Mouse (Mus musculus) embryonic fibroblast, embryonic 13.5 days (primary cell): ENCODE measurements around the gene Lgals4. TPM values are rescaled to one million over a fixed set of nuclear protein-coding genes. Genes with fewer than 3 reads are reported as not detected.
A peak's percentile ranks its signal among the peaks of the same experiment; 100 is the strongest.
"Not testable (repeated sequence)": the region's sequence is repeated elsewhere in the genome, so short reads cannot be mapped to it uniquely, and the experiment has no call there.

Experiments
- H3K27ac ChIP-seq: 2 replicates; pipeline ENCODE4 v1.5.1; 2012; ENCODE audit warnings: low read length, control low read depth, inconsistent platforms; ENCODE audit not compliant: insufficient read depth
- H3K4me1 ChIP-seq: 2 replicates; pipeline ENCODE4 v1.6.1; 2011; ENCODE audit warnings: low read length; ENCODE audit not compliant: control insufficient read depth, insufficient read depth
- H3K4me3 ChIP-seq: 2 replicates; pipeline ENCODE4 v1.5.1; 2011; ENCODE audit warnings: mild to moderate bottlenecking, control low read depth, low read length; ENCODE audit not compliant: insufficient read depth
- CTCF ChIP-seq: IDR thresholded peaks from 2 replicates; pipeline ENCODE4 v1.5.1; 2011; ENCODE audit warnings: mild to moderate bottlenecking, control low read depth, low read length, moderate library complexity, borderline replicate concordance; ENCODE audit not compliant: insufficient read depth
- POLR2A ChIP-seq: IDR thresholded peaks from 2 replicates; pipeline ENCODE4 v1.6.1; 2011; ENCODE audit warnings: low read depth, mild to moderate bottlenecking, control low read depth, low read length, moderate library complexity
- polyA plus RNA-seq: library from polyadenylated mRNA; stranded (reverse); fragments of >200 nt; gene quantifications from 2 replicates; pipeline ENCODE4 v1.2.4, GENCODE M21; 2011; ENCODE audit warnings: low read depth; ENCODE audit not compliant: missing spikeins, insufficient read length

The Lgals4 gene
- polyA plus RNA-seq, 1 experiment = 6.5 TPM

GRCm38 (mm10) chr7:28859953-28860352, 26.3 kb downstream of the Lgals4 start:
- no peak for TF ChIP-seq POLR2A
- TF ChIP-seq CTCF = no peak
- Histone ChIP-seq H3K4me3 (no peak overlapping the region), H3K4me1 (peaks cover 9% of the 10 kb centered on the region; the same call in 1 of the 2 replicates), H3K27ac (no peak overlapping the region)

- H3K27ac ChIP-seq = no peak overlapping the region
Measured at GRCm38 (mm10) chr7:28860898-28861297, 27.2 kb downstream of the Lgals4 start.

GRCm38 (mm10) chr7:28862817-28863499, 29.3 kb downstream of the Lgals4 start:
- no peak for TF ChIP-seq POLR2A
- TF ChIP-seq CTCF = no peak
- H3K4me3 ChIP-seq = no peak overlapping the region
- no peak overlapping the region for H3K27ac ChIP-seq
- H3K4me1 ChIP-seq = peaks cover 9% of the 10 kb centered on the region; the same call in 1 of the 2 replicates

More at GRCm38 (mm10) chr7:28860898-28861297, 27.2 kb downstream of the Lgals4 start:
- TF ChIP-seq CTCF (no peak), POLR2A (no peak)
- Histone ChIP-seq H3K4me1 (peaks cover 9% of the 10 kb centered on the region; the same call in 1 of the 2 replicates), H3K4me3 (no peak overlapping the region)

DNA sequence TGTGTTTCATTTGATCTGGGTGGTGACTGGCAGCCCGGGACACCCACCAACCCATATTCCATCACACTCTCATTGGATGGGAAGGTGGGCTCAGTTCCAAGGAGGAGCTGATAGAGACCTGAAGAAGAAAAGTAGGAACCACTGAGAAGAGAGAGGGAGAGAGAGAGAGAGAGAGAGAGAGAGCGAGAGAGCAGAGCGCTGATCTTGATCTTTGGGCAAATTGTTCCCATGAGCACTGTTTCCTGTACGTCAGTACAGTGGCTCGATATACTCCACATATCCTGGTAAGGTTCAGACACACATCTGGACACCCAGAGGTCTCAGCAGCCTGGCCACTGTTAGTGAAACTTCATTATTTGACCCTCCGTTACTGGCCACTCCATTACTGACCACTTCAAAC, 29.9 kb downstream of the Lgals4 start, which contains the start of gene Lgals7:
Gene Lgals7, plus strand, starts transcription at position 314 of the 400 bp plus-strand sequence.
- H3K27ac ChIP-seq = peak within 1 kb of the TSS; percentile 9; the same call in 1 of the 2 replicates
- TF ChIP-seq CTCF (no peak), POLR2A (no peak)
- H3K4me1 ChIP-seq = peaks cover 9% of the 10 kb centered on the region; the same call in 1 of the 2 replicates
- no peak within 1 kb of the TSS for H3K4me3 ChIP-seq

DNA sequence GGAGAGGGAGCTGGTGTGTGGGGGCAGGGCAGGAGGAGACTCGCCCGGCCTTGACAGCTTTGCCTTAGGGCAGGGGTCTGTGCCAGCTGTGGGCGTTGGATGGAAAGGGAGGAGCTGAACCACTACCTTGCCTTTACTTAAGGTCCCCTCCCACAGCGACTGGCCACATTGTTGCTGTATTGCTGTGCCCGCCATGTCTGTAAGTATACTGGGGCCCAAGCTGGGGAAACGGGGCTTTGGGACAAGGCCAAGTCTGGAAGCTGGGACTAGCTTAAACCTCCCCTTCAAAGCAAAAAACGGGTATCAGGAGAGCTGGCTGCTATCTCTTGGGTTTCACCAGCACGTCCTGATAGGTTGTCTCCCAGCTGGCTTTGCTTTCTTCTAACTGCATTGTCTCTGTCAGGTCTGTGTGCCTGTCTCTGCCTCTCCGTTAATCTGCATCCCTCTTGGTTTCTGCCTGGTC, 30.7 kb downstream of the Lgals4 start:
- Histone ChIP-seq H3K4me1 (peaks cover 9% of the 10 kb centered on the region; the same call in 1 of the 2 replicates), H3K4me3 (no peak overlapping the region), H3K27ac (no peak overlapping the region)
- no peak for TF ChIP-seq CTCF
- TF ChIP-seq POLR2A = no peak

DNA sequence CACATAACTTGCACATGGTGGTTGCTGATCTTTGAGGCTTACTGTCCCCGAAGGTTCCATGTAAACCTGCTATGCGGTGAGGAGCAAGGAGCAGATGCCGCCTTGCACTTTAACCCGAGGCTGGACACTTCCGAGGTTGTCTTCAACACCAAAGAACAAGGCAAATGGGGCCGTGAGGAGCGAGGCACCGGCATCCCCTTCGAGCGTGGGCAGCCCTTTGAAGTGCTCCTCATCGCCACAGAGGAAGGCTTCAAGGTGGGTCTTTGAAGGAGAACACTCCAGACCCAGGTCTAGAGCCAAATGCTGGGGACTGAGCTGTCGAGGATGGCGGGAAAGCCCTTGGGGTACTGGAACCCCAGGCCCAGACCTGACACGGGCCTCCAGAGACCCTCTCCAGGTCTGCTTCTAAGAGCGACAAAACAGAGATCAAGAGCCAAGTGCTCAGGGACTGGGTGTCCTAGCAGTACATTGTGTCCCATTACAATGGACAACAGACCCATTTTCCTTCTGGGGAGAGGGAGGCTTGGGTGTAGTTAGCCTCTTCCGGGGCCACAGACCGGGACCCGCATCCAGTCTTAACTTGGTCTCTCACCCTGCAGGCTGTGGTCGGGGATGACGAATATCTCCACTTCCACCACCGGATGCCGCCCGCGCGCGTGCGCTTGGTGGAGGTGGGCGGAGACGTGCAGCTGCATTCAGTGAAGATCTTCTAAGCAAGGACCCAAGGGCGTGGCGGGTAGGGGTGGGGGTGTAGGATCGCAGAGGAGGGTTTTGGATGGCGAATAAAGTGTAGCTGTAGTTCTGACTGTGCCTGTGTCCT, 32.0 kb downstream of the Lgals4 start:
- Histone ChIP-seq H3K4me3 (no peak overlapping the region), H3K4me1 (peaks cover 9% of the 10 kb centered on the region; the same call in 1 of the 2 replicates), H3K27ac (peak overlapping the region; percentile 36; the same call in 1 of the 2 replicates)
- peak; percentile 50; the same call in 1 of the 2 replicates for TF ChIP-seq POLR2A
- TF ChIP-seq CTCF = no peak

GRCm38 (mm10) chr7:28866769-28867507, 33.3 kb downstream of the Lgals4 start:
- TF ChIP-seq POLR2A (no peak), CTCF (no peak)
- peaks cover 9% of the 10 kb centered on the region; the same call in 1 of the 2 replicates for H3K4me1 ChIP-seq
- H3K27ac ChIP-seq = no peak overlapping the region
- H3K4me3 ChIP-seq = no peak overlapping the region

DNA sequence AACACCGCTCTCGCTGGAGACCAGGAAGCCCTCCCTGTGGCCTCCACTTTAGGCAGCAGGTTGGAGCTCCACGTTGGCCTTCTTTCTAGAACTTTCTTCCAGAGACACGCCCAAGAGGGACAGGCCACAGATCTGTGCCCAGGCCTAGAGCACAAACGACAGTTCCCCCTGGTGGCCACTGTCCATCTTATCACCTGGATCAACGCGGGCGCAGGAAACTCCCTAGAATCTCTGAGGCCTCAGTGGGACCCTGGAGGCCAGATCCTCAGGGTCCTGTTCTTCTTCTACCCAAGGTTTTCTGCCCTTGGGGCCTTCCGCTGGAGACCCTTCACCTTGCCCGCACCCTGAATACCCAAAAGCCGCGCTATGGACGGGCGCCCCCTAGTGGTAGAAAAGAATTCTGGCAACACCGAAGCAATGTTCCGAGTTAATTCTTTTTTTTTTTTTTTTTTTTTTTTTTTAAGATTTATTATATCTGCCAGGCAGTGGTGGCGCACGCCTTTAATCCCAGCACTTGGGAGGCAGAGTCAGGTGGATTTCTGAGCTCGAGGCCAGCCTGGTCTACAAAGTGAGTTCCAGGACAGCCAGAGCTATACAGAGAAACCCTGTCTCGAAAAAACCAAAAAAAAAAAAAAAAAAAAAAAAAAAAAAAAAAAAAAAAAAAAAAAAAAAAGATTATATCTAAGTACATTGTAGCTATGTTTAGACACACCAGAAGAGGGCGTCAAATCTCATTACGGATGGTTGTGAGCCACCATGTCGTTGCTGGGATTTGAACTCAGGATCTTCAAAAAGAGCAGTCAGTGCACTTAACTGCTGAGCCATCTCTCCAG, 34.1 kb downstream of the Lgals4 start:
- H3K4me1 ChIP-seq, H3K27ac ChIP-seq, H3K4me3 ChIP-seq: not testable (repeated sequence)
- TF ChIP-seq CTCF = peak; percentile 42
